Mouse (Mus musculus) MEL (cell line): ENCODE results near the gene Il17c. TPM values are rescaled to one million over a fixed set of nuclear protein-coding genes. Genes with fewer than 3 reads are reported as not detected.

Experiments used
- DNase-seq: peaks from one replicate; pipeline ENCODE4 v3.0.0; 2011; ENCODE audit warnings: low read depth, low spot score
- H3K27ac ChIP-seq: 2 replicates; pipeline ENCODE4 v1.5.1; 2012; ENCODE audit warnings: low read depth, mild to moderate bottlenecking, control low read depth, low read length, moderate library complexity; ENCODE audit not compliant: control insufficient read depth
- H3K27me3 ChIP-seq, 2 experiments: fragments of 150-350 bp in 1 of 2; sonication (generic) in 1 of 2; 2 replicates each; pipeline ENCODE4 v1.6.1; 2012; ENCODE audit warnings: low read length in 2 of 2, mild to moderate bottlenecking in 2 of 2, improper control_type of control experiment in 1 of 2, moderate library complexity in 1 of 2; ENCODE audit not compliant: insufficient read depth in 2 of 2, control insufficient read depth in 1 of 2
- H3K36me3 ChIP-seq, 2 experiments: 2 replicates each; pipeline ENCODE4 v1.6.1; 2012 to 2014; ENCODE audit warnings: low read length in 2 of 2, improper control_type of control experiment in 1 of 2, inconsistent platforms in 1 of 2, mild to moderate bottlenecking in 1 of 2; ENCODE audit not compliant: insufficient read depth in 2 of 2, control insufficient read depth in 1 of 2
- H3K4me1 ChIP-seq, 2 experiments: fragments of 150-350 bp in 1 of 2; sonication (generic) in 1 of 2; 2 replicates each; pipeline ENCODE4 v1.6.1; 2012; ENCODE audit warnings: low read length in 2 of 2, improper control_type of control experiment in 1 of 2, mild to moderate bottlenecking in 1 of 2; ENCODE audit not compliant: insufficient read depth in 2 of 2, control insufficient read depth in 1 of 2
- H3K4me3 ChIP-seq, 2 experiments: fragments of 150-350 bp in 1 of 2; sonication (generic) in 1 of 2; 2 replicates each; pipeline ENCODE4 v1.5.1; 2012; ENCODE audit warnings: low read depth in 2 of 2, low read length in 2 of 2, mild to moderate bottlenecking in 2 of 2, moderate library complexity in 2 of 2, control low read depth in 1 of 2, improper control_type of control experiment in 1 of 2; ENCODE audit not compliant: control insufficient read depth in 1 of 2, insufficient read depth in 1 of 2
- H3K79me2 ChIP-seq: 2 replicates; pipeline ENCODE4 v1.6.1; 2012; ENCODE audit warnings: mild to moderate bottlenecking, low read length, moderate library complexity; ENCODE audit not compliant: control insufficient read depth, poor library complexity, insufficient read depth
- H3K9ac ChIP-seq: 2 replicates; pipeline ENCODE4 v1.6.1; 2012; ENCODE audit warnings: low read depth, mild to moderate bottlenecking, control low read depth, low read length, moderate library complexity; ENCODE audit not compliant: control insufficient read depth, poor library complexity, severe bottlenecking
- H3K9me3 ChIP-seq: fragments of 150-350 bp; sonication (generic); replicated peaks from 2 replicates; pipeline ENCODE4 v1.6.1; 2012; ENCODE audit warnings: mild to moderate bottlenecking, low read length, improper control_type of control experiment, moderate library complexity; ENCODE audit not compliant: insufficient read depth
- BHLHE40 ChIP-seq: IDR thresholded peaks from 2 replicates; pipeline ENCODE4 v1.6.1; 2012; ENCODE audit warnings: low read depth, mild to moderate bottlenecking, inconsistent platforms, low read length, improper control_type of control experiment, borderline replicate concordance
- CHD1 ChIP-seq: IDR thresholded peaks from 2 replicates; pipeline ENCODE4 v1.6.1; 2012; ENCODE audit warnings: low read depth, mild to moderate bottlenecking, inconsistent platforms, low read length, improper control_type of control experiment
- CHD2 ChIP-seq: IDR thresholded peaks from 2 replicates; pipeline ENCODE4 v1.6.1; 2011; ENCODE audit warnings: low read length, improper control_type of control experiment
- CTCF ChIP-seq, 3 experiments: IDR thresholded peaks in 2 of 3; conservative IDR thresholded peaks in 1 of 3; 2 replicates each; pipeline ENCODE4 v1.5.1; 2011 to 2012; ENCODE audit warnings: low read length in 3 of 3, low read depth in 2 of 3, mild to moderate bottlenecking in 2 of 3, improper control_type of control experiment in 1 of 3, inconsistent platforms in 1 of 3, mixed read lengths in 1 of 3, moderate library complexity in 1 of 3; ENCODE audit not compliant: control insufficient read depth in 1 of 3, insufficient read depth in 1 of 3, poor library complexity in 1 of 3, severe bottlenecking in 1 of 3
- ELF1 ChIP-seq: IDR thresholded peaks from 2 replicates; pipeline ENCODE4 v1.6.1; 2014; ENCODE audit warnings: low read depth, mild to moderate bottlenecking, inconsistent platforms, low read length, improper control_type of control experiment, moderate library complexity
- EP300 ChIP-seq, 2 experiments: IDR thresholded peaks; 2 replicates each; pipeline ENCODE4 v1.6.1; 2011; ENCODE audit warnings: improper control_type of control experiment in 2 of 2, low read length in 2 of 2, low read depth in 1 of 2, mild to moderate bottlenecking in 1 of 2
- ETS1 ChIP-seq: IDR thresholded peaks from 2 replicates; pipeline ENCODE4 v1.6.1; 2012; ENCODE audit warnings: low read depth, mild to moderate bottlenecking, inconsistent platforms, low read length, improper control_type of control experiment, moderate library complexity
- GATA1 ChIP-seq: IDR thresholded peaks from 2 replicates; pipeline ENCODE4 v1.6.1; 2011; ENCODE audit warnings: low read depth, low read length, improper control_type of control experiment
- HCFC1 ChIP-seq: IDR thresholded peaks from 2 replicates; pipeline ENCODE4 v1.6.1; 2012; ENCODE audit warnings: low read depth, mild to moderate bottlenecking, inconsistent platforms, low read length, improper control_type of control experiment, moderate library complexity
- MAFK ChIP-seq: IDR thresholded peaks from 2 replicates; pipeline ENCODE4 v1.6.1; 2011; ENCODE audit warnings: low read depth, mild to moderate bottlenecking, low read length, improper control_type of control experiment, borderline replicate concordance
- MAX ChIP-seq: IDR thresholded peaks from 2 replicates; pipeline ENCODE4 v1.6.1; 2011; ENCODE audit warnings: low read length, improper control_type of control experiment
- MXI1 ChIP-seq: IDR thresholded peaks from 2 replicates; pipeline ENCODE4 v1.6.1; 2011; ENCODE audit warnings: mild to moderate bottlenecking, low read depth, low read length, improper control_type of control experiment
- MYB ChIP-seq: IDR thresholded peaks from 2 replicates; pipeline ENCODE4 v1.6.1; 2011; ENCODE audit warnings: mild to moderate bottlenecking, low read depth, low read length, improper control_type of control experiment
- NELFE ChIP-seq: IDR thresholded peaks from 2 replicates; pipeline ENCODE4 v1.6.1; 2011; ENCODE audit warnings: low read depth, low read length, improper control_type of control experiment
- NRF1 ChIP-seq: IDR thresholded peaks from 2 replicates; pipeline ENCODE4 v1.6.1; 2014; ENCODE audit warnings: low read depth, mild to moderate bottlenecking, inconsistent platforms, low read length, improper control_type of control experiment, moderate library complexity; ENCODE audit not compliant: poor library complexity, insufficient read depth, severe bottlenecking
- RAD21 ChIP-seq: IDR thresholded peaks from 2 replicates; pipeline ENCODE4 v1.6.1; 2011; ENCODE audit warnings: mild to moderate bottlenecking, low read depth, low read length, improper control_type of control experiment
- RCOR1 ChIP-seq: IDR thresholded peaks from 2 replicates; pipeline ENCODE4 v1.6.1; 2012; ENCODE audit warnings: low read depth, mild to moderate bottlenecking, inconsistent platforms, low read length, improper control_type of control experiment
- SIN3A ChIP-seq: IDR thresholded peaks from 2 replicates; pipeline ENCODE4 v1.6.1; 2012; ENCODE audit warnings: low read length, improper control_type of control experiment, inconsistent platforms
- TBP ChIP-seq: IDR thresholded peaks from 2 replicates; pipeline ENCODE4 v1.8.0; 2011; ENCODE audit warnings: low read depth, low read length, improper control_type of control experiment
- TCF12 ChIP-seq: IDR thresholded peaks from 2 replicates; pipeline ENCODE4 v1.6.1; 2014; ENCODE audit warnings: low read depth, mild to moderate bottlenecking, inconsistent platforms, low read length, improper control_type of control experiment, moderate library complexity
- UBTF ChIP-seq: IDR thresholded peaks from 2 replicates; pipeline ENCODE4 v1.6.1; 2012; ENCODE audit warnings: low read depth, mild to moderate bottlenecking, inconsistent platforms, low read length, improper control_type of control experiment, moderate library complexity, borderline replicate concordance; ENCODE audit not compliant: insufficient read depth
- USF1 ChIP-seq: IDR thresholded peaks from 2 replicates; pipeline ENCODE4 v1.6.1; 2014; ENCODE audit warnings: low read depth, mild to moderate bottlenecking, inconsistent platforms, low read length, improper control_type of control experiment, moderate library complexity
- ZKSCAN1 ChIP-seq: IDR thresholded peaks from 2 replicates; pipeline ENCODE4 v1.6.1; 2012; ENCODE audit warnings: low read depth, mild to moderate bottlenecking, inconsistent platforms, low read length, improper control_type of control experiment, moderate library complexity
- polyA plus RNA-seq, 2 experiments: library from polyadenylated mRNA; stranded (reverse) in 1 of 2; unstranded in 1 of 2; fragments of >175 nt in 1 of 2; fragments of >200 nt in 1 of 2; gene quantifications; 2 replicates each; pipeline versions ENCODE4 v1.2.1 to v1.2.4; 2012; ENCODE audit warnings: low replicate concordance in 2 of 2, low read depth in 1 of 2; ENCODE audit not compliant: insufficient read length in 2 of 2, insufficient read depth in 1 of 2, missing spikeins in 1 of 2
- total RNA-seq: library from RNA; depleted of rRNA; stranded (reverse); fragments of 300-350 nt; gene quantifications from 2 replicates; pipeline ENCODE4 v1.2.3, GENCODE M21; 2012

The Il17c gene
- total and polyA plus RNA-seq, 3 experiments, result 0.43 TPM; not detected in 2

GRCm38 (mm10) chr8:122405146-122405805 is 16.5 kb upstream of the Il17c start:
- H3K9me3 ChIP-seq, result no peaks in the 10 kb centered on the region
- H3K27ac ChIP-seq, result no peak overlapping the region
- H3K4me3 ChIP-seq, result no peak overlapping the region
- no peaks in the 10 kb centered on the region for H3K79me2 ChIP-seq
- peaks cover 2 to 6% of the 10 kb centered on the region in 2 experiments for H3K4me1 ChIP-seq
- H3K9ac ChIP-seq, result no peak overlapping the region
- no peak for TF ChIP-seq BHLHE40
- TF ChIP-seq EP300 (IDR thresholded peaks at IDR 0.05; ENCODE audit: low read depth in 1 of 2, low read length in 2 of 2), result 0 out of 4 replicates have a peak, but pooled peaks of 1 of the 2 experiments have one; percentile 28
- TF ChIP-seq ETS1, result peak; percentile 47; the same call in 1 of the 2 replicates
- no peak for DNase-seq
- H3K27me3 ChIP-seq, result no peaks in the 10 kb centered on the region
- peaks cover 0 to 37% of the 10 kb centered on the region in 2 experiments; a peak in 3 of 4 replicates for H3K36me3 ChIP-seq

- Histone ChIP-seq H3K4me1 (peaks cover 2 to 6% of the 10 kb centered on the region in 2 experiments), H3K27ac (no peak overlapping the region), H3K79me2 (no peaks in the 10 kb centered on the region), H3K4me3 (no peak overlapping the region), H3K9me3 (no peaks in the 10 kb centered on the region), H3K36me3 (peaks cover 0 to 26% of the 10 kb centered on the region in 2 experiments; a peak in 3 of 4 replicates)
- no peak for DNase-seq
- no peak for TF ChIP-seq MAX
- no peak for TF ChIP-seq BHLHE40
- TF ChIP-seq NELFE, result no peak
- TF ChIP-seq RCOR1, result no peak
- no peak for TF ChIP-seq GATA1
- no peak for TF ChIP-seq RAD21
- no peak for TF ChIP-seq MYB
- TF ChIP-seq NRF1, result no peak
- TF ChIP-seq, all 39 proteins: peak for 0
- H3K27me3 ChIP-seq, result no peaks in the 10 kb centered on the region
- H3K9ac ChIP-seq, result no peak overlapping the region
These were observed 14.1 kb upstream of the Il17c start for GRCm38 (mm10) chr8:122407678-122408077.

GRCm38 (mm10) chr8:122414311-122414710 is 7.5 kb upstream of the Il17c start:
- peaks cover 15 to 19% of the 10 kb centered on the region in 2 experiments for H3K36me3 ChIP-seq
- no peak overlapping the region for H3K9ac ChIP-seq
- H3K4me3 ChIP-seq, result no peak overlapping the region
- no peaks in the 10 kb centered on the region for H3K79me2 ChIP-seq
- H3K9me3 ChIP-seq, result no peaks in the 10 kb centered on the region
- H3K4me1 ChIP-seq, result peaks cover 8 to 13% of the 10 kb centered on the region in 2 experiments
- DNase-seq, result no peak
- no peak for TF ChIP-seq MYB
- no peak for TF ChIP-seq CTCF (IDR thresholded peaks at IDR 0.05 in 2 of 3, conservative IDR thresholded peaks at IDR 0.05 in 1 of 3; ENCODE audit: control insufficient read depth in 1 of 3, insufficient read depth in 1 of 3, low read depth in 2 of 3, low read length in 3 of 3, poor library complexity in 1 of 3, severe bottlenecking in 1 of 3)
- no peak for TF ChIP-seq ELF1
- no peak for TF ChIP-seq UBTF
- TF ChIP-seq CHD2, result no peak
- no peak for TF ChIP-seq RCOR1
- TF ChIP-seq RAD21, result no peak
- TF ChIP-seq USF1, result no peak
- no peak for TF ChIP-seq MXI1
- no peak for TF ChIP-seq MAFK
- TF ChIP-seq TCF12, result no peak
- TF ChIP-seq TBP, result no peak
- TF ChIP-seq ZKSCAN1, result no peak
- TF ChIP-seq CHD1, result no peak
- TF ChIP-seq SIN3A, result no peak
- no peak for TF ChIP-seq MAX
- no peak for TF ChIP-seq HCFC1
- no peak for TF ChIP-seq BHLHE40
- TF ChIP-seq NELFE, result no peak
- no peak overlapping the region for H3K27ac ChIP-seq
- H3K27me3 ChIP-seq, result no peaks in the 10 kb centered on the region
